Mouse (Mus musculus): ENCODE data around the gene Oxsm. TPM values are rescaled to one million over a fixed set of nuclear protein-coding genes. Genes with fewer than 3 reads are reported as not detected.

Oxsm gene
- polyA plus RNA-seq, 1 experiment from 2014 or later = 4.2 TPM

Other genes with a start within 250 kb of the Oxsm start
- gene Ngly1, start 528 bp downstream of the Oxsm start, polyA plus RNA-seq (2015; fragmentation: Nextera tagmentation; extraction: Ambion mirVana) = 40.8 and 44.9 TPM in 2 replicates
- gene Top2b, start 115.4 kb upstream of the Oxsm start, polyA plus RNA-seq (2015; fragmentation: Nextera tagmentation; extraction: Ambion mirVana) = 34.4 and 40.1 TPM in 2 replicates

Data from stomach, embryonic 16.5 days (tissue).